Mouse (Mus musculus) megakaryocyte progenitor cell, adult 5-6 weeks (primary cell): ENCODE results near the gene Tcf7l2. TPM values are rescaled to one million over a fixed set of nuclear protein-coding genes. Genes with fewer than 3 reads are reported as not detected.

Experiments
- ATAC-seq: replicated peaks from 2 replicates; pipeline ENCODE4 v1.8.0; 2016; ENCODE audit warnings: mild to moderate bottlenecking, moderate TSS enrichment, inconsistent platforms; ENCODE audit not compliant: poor library complexity
- total RNA-seq, 2 experiments: library from RNA; stranded (forward) in 1 of 2; stranded (reverse) in 1 of 2; fragments of 157-497, 149-512 nt in 1 of 2; fragments of 200-1000 nt in 1 of 2; gene quantifications; 2 replicates each; pipeline versions ENCODE4 v1.2.3 to v1.2.4; 2015 to 2017

Gene Tcf7l2
- total RNA-seq, 2 experiments from 2014 or later: 0.71 to 6.2 TPM

DNA sequence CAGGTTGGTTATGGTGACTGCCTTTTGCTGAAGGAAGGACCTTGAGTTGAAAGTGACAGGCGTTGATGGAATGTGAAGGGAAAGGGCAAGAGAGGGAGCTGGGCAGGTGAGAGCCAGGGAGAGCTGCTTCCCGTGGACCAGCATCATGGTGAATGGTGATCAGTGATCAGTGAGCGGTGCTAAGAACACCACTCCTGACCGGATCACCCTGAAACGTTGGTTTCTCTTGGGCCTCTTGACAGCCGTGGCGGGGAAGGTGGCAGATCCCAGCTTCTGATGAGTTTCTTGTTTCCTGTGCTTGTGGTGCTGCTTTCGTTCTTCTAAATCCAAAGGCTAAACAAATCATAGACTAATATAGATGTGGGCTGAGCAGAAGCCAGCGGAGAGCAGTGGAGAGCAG lies 13.8 kb downstream of the Tcf7l2 start:
- ATAC-seq: no peak

DNA sequence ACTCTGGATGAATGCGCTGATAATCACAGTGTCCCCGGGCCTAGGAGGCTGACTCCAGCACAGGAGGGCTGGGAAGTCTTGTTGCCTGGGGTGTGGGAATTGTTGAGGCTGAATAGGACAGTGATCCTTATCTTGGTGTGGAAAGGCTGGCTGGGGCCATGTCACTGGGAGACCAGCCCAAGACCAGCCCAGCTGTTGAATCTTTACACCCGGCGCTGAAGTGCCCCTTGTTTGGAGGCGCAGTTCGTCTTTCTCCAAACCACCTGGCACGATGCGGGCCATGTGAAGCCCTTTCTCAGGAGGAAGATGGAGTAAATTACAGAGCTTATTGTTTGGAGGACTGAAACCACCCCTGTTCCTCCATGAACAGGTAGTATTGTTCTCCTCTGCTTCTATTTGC lies 15.1 kb downstream of the Tcf7l2 start:
- no peak for ATAC-seq

DNA sequence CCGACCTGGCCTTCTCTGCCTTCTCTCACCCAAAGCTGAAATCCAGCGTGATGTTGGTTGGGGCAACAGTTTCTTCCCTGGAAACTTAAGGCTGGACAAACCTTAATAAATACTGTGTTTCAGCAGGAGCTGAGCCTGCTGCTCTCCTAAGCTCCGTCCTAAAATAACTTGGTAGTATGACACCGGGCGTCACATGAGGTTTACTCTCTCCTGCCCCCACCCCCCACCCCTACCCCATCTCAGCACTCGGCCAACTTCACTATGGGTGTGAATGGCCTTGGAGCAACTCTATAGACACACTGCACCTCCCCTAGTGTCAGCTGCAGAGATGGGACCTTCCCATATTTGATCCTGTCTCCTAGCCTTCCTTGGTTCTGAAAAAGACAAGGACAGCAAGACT lies 15.8 kb downstream of the Tcf7l2 start:
- no peak for ATAC-seq

DNA sequence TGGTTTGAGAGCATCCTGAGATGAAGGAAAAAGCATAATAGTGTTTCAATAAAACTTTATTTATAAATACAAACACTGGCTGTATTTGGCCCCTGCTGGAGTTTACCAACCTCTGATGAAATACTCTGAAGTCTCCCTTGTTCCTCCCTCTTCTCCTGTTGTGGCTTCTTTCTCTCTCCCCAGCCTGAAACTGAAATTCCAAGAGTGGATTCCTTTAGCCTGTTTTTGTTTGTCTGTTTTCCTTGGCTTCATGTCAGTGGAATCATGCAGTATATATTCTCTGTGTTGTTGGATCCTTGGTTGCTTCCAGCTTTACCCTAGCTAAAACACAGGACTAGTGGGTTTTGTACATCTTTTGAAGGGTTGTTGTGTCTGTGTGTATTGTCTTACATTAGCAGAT lies 16.5 kb downstream of the Tcf7l2 start:
- ATAC-seq: no peak

DNA sequence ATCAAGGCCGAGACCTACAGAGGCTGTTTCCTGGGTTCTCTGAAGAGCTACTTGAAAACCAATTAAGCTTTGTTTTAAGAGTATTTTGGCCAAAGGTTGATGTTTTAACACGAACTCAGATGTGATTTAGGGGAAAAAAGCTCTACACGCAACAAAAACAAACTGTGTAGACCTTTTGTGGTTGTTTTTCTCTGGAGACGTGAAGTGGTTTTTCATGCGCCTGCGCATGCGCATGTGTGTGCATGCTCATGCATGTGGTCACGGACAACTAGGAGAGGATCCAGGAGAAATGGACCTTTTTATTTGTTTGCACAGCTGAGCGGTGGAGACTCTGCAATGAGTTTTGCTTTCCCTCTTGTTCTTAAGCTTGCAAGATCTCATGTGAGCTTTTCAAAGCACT lies 17.4 kb downstream of the Tcf7l2 start:
- no peak for ATAC-seq

DNA sequence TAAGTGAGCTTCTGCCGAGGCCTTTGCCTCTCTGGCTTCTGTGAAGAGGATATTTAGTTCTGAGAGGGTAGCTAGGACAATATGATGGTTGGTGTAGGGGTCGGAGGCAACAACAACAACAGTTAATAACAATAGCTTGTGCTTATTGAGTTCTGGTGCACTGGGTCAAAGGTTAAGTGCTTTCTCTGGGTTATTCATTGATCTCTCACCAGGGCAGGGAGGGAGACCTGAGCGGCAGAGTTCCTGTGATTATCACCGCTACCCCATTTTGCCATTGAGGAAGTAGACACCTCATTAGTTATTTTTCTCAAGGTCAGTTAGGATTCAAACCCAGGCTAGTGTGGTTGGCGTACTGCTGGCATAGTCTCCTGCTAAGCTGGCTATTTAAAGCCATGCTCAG lies 19.5 kb downstream of the Tcf7l2 start:
- ATAC-seq: no peak

DNA sequence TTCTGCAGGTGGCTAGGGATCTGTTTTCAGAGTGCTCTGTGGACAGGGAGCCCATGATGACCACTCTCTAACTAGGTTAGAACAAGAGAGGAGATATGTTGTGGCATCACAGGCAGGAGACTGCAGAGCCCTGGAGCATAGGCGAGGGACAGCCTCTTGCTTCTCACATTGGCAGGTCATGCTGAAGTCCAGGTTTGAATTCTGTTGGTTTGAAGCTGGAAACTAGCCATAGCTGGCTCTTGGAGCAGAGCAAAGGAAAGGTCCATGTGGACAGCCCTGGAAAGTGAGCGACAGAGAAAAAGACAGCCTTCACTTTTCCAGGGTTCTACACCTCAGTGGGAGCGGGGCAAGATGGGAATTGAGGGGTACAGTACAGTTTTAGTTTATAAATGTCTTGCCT lies 20.6 kb downstream of the Tcf7l2 start:
- no peak for ATAC-seq

DNA sequence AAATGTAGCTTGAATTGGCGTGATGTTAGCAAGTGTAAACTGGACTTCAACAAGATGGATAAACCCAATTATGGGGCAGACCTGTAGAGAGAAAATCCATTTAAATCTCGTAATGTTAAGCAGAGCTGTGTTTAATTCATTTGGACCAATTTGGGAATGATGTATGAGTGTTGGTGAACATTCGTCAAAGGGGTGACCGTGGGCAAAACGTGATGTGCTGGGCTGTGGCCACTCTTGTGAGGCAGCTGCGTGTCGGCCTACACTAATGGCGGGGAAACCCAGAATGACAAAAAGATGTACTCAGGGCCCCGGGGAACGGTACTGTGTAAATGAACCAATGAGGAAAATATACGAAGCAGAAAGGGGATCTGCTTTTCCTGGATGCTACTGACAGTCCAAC lies 24.2 kb downstream of the Tcf7l2 start:
- no peak for ATAC-seq

DNA sequence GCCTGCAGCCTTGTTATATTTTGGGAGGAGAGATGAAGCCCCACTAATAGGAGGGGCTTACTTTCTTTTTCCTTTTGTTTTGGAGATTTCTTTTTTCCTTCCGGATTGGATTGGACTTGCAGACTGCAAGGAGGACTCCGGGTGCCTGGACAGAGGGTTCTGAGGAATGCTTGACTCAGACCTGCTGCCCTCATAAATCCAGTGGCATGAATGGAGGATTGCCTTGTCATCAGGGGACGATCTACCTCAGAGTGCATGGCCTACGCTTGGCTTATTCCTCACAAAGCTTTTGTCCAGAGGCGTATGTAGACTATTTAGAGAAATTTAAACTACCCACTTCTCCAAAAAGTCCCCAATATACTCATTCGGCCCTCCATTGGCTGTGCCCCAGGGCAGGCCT lies 25.5 kb downstream of the Tcf7l2 start:
- no peak for ATAC-seq

DNA sequence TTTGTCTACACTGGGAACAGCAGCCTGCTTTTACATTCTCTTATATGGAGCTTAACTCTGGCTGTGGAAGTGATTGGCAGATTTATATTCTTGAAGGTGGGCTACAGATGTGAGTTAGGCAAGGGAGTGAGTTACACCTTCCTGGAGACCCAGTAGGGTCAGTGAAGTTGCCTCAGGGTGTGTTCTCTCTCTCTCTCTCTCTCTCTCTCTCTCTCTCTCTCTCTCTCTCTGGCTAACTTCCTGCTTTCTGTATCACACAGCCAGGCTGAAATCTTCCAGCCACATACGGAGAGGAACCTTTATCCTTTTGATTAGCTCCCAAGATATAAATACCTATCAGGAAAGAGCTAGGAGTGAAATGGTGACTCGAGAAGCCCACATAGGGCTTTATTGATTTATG lies 26.0 kb downstream of the Tcf7l2 start:
- ATAC-seq: no peak; the same call in 1 of the 2 replicates

DNA sequence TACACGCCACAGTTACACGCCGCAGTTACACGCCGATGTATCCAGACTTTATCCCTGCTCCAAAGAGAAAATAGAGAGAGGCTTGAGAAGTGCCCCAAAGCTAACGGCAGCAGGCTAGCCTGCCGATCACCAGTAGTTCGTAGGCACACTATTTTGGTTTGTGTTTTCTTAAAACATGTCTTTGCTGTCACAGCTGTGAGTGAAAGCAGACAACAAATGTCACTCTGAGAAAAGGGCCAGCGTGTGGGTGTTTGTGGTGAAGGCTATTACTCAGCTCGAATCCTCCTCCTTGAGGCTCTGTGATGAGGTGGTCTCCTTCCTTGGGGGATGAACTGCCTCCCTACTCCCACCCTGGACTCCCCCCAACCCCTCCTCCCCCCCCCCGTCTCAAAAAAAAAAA lies 26.6 kb downstream of the Tcf7l2 start:
- ATAC-seq: no peak

DNA sequence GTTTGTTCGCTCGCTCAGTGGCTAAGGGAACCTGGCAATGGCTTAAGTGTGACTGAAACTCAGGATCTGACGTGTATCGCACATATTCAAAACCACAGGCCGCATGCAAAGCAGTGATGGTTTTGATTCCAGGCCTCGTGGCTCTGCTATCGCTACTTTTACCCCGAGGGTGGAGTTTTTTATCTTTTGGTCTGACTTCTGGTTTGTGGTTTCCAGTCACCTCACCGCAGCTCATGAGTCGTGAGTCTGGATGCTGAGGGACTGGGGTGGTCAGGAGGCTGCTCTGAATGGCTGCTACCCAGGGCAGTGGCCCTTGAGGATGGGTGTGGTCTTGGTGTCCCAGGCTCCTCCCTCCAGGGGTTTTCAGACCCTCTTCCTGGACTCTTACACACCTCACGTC lies 27.3 kb downstream of the Tcf7l2 start:
- ATAC-seq: peak; percentile 83

DNA sequence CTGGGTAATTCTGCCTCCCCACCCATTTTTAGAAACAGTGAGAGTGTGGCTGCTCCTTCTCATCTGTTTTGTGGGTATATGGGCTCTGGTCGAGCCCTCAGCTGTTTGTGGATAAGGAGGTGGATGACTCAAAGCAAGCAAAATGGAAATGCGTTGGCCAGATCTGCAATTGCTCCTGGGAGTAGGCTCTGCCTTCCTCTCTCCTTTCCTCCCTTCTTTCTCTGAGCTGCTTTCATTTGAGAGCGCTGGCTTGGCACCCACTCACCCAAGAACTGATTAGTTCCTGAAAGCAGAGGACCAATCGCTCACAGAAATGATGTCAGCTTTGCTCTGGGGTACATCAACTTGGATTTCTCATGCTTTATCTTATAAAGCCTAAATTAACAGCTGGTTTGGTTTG lies 32.7 kb downstream of the Tcf7l2 start:
- no peak for ATAC-seq

DNA sequence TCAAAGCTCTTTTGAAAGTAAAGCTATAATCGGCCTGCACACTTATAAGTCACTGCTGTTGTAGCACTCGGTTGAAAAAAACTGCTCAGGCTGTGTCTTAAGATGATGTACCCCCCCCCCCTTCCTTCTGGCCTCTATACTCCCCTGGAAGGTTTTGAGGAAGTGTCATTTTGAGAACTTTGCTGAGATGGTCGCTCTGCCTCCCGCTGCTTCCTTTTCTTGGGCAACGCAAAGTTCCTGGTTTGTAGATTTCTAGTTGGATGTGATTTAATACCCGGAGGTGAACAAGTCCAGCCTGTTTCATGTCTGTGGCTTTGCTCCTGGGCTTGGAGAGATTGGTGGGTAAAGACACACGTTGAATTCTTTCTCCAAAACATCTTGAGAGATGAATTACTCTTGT lies 33.2 kb downstream of the Tcf7l2 start:
- peak; percentile 85 for ATAC-seq

DNA sequence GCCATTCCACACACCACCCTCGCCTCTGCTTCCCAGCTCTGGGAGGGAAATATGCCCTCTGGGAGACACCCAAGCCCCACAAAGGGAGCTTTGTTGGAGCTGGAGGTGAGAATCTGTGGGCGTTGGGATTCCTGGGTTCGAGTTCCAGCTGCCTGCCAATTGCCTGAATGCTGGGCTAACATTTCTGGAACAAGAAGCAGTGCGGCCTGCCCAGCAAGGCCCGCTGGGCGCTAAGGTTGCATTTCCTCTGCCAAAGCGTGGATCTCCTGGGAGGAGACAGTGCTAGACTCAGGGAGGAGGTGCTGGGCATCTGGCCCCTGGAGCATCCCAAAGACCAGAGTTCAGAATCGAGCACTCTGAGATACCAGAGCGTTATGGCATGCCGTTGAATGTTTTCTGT lies 38.3 kb downstream of the Tcf7l2 start:
- ATAC-seq: no peak

DNA sequence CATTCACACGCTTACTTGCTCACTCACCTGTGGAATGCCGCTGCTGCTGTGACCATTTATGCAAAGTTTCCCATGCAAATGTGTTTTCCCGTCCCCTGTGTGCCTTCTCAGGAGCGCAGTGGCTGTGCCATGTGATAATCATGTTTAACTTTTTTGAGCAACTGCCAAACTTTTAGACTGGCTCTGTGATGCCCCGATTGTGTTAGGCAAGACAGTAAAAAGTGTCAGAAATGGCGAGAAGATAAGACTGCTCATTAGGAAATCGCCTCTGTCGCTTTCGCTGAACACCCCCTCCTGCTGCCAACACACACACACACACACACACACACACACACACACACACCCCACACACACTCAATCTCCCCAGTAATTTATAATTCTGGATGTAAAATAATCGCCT lies 39.5 kb downstream of the Tcf7l2 start:
- peak; percentile 82 for ATAC-seq

DNA sequence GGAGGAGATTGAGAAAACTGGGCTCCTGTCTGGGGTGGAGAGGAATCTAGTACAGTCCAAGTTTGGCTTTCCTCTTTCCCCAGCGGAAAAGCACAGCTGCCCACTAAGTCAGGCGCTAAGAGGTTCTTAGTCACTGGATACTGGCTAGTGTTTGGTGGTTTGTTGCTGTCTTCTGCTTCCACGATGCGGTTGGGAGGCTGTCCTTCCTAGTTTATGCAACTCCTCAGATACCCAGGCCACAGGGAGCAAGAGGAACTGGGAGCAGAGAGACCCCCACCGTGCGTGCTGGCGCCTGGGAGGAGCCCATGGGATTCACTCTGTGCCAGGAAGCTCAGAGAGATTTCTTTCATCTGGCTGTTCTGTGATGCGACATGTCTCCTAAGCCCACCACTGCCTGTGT lies 40.1 kb downstream of the Tcf7l2 start:
- peak; percentile 31; the same call in 1 of the 2 replicates for ATAC-seq

DNA sequence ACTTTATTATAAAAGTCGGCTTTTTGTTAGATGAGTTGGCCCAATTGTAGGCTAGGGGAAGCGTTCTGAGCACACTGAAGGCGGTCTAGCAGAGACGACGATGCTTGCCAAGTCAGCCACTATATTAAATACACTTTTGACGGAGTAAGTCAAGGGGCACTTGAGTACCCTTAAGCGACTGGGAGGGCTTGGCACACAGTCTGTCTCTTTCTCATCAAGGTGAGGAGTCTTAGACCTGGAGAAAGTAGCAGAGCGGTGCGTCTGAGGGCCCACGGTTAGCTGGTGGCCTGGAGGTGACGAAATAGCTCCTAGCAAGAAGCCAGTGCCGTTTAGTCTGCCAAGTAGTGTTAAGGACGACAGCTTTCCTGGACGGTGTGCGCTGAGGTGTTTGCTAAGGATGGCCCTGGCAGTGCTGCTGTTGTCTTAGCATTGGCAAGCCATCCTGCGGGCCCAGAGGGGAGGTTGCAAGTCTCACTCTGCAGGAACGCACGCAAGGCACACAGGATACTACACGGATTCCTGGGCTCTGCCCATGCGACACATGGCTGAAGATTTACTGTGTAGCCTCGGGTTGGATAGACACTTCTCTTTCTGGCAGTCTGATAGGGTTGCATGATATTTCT lies 43.3 kb downstream of the Tcf7l2 start:
- no peak for ATAC-seq

DNA sequence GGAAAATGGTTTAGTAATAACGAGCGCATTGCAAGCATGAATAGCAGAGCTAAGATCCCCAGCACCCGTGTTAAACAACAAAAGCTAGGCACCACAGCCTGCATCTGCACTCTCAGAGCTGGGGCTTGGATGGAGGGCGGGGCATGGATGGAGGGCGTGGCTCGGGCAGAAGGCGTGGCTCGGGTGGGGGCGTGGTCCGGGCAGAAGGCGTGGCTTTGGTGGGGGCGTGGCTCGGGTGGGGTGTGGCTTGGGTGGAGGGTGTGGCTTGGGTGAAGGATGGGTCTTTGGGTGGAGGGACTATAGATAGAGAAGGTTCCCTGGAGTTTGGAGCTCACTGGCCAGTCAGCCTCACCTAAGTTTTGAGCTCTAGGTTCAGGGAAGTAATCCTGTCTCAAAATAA lies 45.8 kb downstream of the Tcf7l2 start:
- peak; percentile 84 for ATAC-seq

DNA sequence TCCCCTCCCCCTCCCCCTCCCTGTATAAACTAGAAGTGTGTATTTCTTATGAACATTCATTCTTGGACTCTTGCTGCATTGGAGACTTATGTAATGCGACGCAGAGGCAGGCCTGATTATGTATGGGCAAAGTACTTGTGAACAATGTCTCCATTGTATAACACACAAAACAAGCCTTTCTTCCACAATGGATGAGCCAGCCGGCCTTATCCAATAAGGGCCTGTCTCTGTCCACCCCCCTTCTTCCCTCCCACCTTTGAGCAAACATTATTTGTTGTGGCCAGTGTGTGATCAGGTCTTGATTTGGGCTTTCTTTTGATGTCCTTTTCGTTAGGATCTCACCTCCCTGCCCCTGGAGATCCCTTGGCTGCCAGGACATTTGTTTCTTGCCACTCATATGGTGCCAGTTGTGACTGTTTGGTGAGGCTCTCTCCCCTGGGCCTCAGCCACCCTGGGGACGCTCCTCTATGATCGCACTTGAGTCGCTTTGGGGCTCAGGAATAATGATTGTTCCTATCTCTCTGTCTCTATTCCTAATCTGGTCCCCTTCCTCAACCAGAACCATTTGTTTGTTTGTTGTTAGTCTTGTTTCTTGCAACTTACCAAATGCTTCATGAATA lies 46.8 kb downstream of the Tcf7l2 start:
- no peak for ATAC-seq

DNA sequence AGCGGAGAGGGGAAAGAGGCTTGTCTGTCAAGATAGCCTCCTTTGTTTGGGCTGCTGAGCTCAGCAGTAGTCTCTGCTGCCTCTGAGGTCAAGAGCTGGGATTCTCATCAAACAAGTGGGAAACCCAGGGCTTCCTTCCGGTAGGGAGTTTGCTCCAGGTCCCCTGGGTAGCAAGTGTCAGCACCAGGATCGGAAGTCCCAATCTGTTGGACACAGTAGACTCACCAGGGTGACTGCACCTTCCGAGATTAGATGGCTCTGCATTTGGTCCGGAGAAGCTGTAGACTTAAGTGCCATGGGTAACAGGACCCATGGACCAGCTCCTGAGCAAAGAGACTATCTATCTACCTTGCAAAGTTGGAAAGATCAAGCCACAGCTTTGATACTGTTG lies 47.3 kb downstream of the Tcf7l2 start:
- ATAC-seq: no peak

DNA sequence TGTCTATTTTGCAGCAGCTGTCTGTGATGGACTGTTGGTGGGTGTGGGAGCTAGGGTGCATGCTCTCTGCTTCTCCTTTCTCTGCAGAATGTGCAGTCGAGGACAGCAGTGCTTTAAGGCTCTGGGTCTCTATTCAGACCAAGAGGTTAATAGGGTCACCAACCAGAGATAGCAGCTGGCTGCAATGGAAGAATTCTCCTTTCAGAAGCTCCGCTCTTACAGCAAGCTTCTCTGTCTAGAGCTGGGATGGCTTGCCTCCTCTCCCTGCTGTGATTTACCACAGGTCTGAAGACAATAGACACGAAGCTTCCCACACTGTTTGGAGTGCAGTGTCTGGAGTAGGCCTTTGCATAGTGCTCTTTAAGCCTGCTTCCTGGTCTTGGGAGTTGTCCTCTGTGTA lies 48.2 kb downstream of the Tcf7l2 start:
- no peak for ATAC-seq

DNA sequence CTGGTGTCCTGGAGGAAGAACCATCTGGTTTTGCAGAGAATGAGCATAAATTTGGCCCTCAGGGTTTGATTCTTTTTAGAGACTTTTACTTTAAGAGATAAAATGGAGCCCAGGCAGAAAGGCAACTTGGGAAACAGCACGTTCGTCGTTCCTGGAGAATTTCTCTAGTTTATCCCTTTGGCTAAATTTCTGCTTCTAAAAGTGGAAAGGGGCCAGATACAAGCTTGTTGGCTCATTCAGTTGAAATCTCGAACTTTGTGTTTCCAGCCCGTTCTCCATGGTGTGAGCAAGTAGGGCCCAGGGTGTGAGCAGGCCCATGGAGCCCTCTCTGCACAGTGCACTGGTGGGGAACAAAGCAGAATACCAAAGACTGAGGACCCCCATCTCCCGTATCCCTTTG lies 49.7 kb downstream of the Tcf7l2 start:
- ATAC-seq: no peak
